Mouse (Mus musculus): ENCODE data around the gene Fam122c.

GRCm38 (mm10) chrX:53337355-53337754, 64.1 kb downstream of the Fam122c start:
- TF ChIP-seq CTCF (IDR thresholded peaks at IDR 0.05; ENCODE audit: low read depth) (peak; percentile 40), EP300 (IDR thresholded peaks at IDR 0.05; ENCODE audit: low read depth) (no peak)

Data from liver, postnatal 0 days (tissue).